Mouse (Mus musculus) neural tube, embryonic 14.5 days (tissue): ENCODE data around the gene 4921507P07Rik. TPM values are rescaled to one million over a fixed set of nuclear protein-coding genes. Genes with fewer than 3 reads are reported as not detected.
A peak's percentile ranks its signal among the peaks of the same experiment; 100 is the strongest.

Experiments
- ATAC-seq: fragments of 200-750 bp; cut with Nextera tagmentation; 2 replicates; pipeline ENCODE4 v1.8.0; 2017; ENCODE audit warnings: low read depth, mild to moderate bottlenecking, moderate TSS enrichment, moderate library complexity
- H3K27ac ChIP-seq: fragments of 300-500 bp; sonication (generic); 2 replicates; pipeline ENCODE4 v1.5.1; 2014; ENCODE audit warnings: low read depth, mild to moderate bottlenecking, control low read depth, low read length, moderate library complexity, mixed read lengths
- H3K27me3 ChIP-seq: fragments of 300-500 bp; sonication (generic); 2 replicates; pipeline ENCODE4 v1.6.1; 2014; ENCODE audit warnings: low read length; ENCODE audit not compliant: control insufficient read depth, insufficient read depth
- H3K36me3 ChIP-seq: fragments of 300-500 bp; sonication (generic); 2 replicates; pipeline ENCODE4 v1.6.1; 2014; ENCODE audit warnings: low read length, mixed read lengths; ENCODE audit not compliant: control insufficient read depth, insufficient read depth
- H3K4me1 ChIP-seq: fragments of 300-500 bp; sonication (generic); 2 replicates; pipeline ENCODE4 v1.6.1; 2014; ENCODE audit warnings: low read length; ENCODE audit not compliant: control insufficient read depth, insufficient read depth
- H3K4me2 ChIP-seq: fragments of 300-500 bp; sonication (generic); 2 replicates; pipeline ENCODE4 v1.6.1; 2014; ENCODE audit warnings: mild to moderate bottlenecking, low read depth, low read length, control low read depth
- H3K4me3 ChIP-seq: fragments of 300-500 bp; sonication (generic); 2 replicates; pipeline ENCODE4 v1.5.1; 2014; ENCODE audit warnings: low read depth, low read length, control low read depth, mixed read lengths
- H3K9ac ChIP-seq: fragments of 300-500 bp; sonication (generic); replicated peaks from 2 replicates; pipeline ENCODE4 v1.6.1; 2014; ENCODE audit warnings: low read depth, mild to moderate bottlenecking, control low read depth, low read length, mixed read lengths
- H3K9me3 ChIP-seq: fragments of 300-500 bp; sonication (generic); 2 replicates; pipeline ENCODE4 v1.6.1; 2016; ENCODE audit warnings: low read length; ENCODE audit not compliant: control insufficient read depth
- WGBS: fragments of 180-500 bp; shearing (Covaris S2); extraction: QIAGEN DNeasy Blood & Tissue Kit; methylation state at CpG from one replicate; pipeline ENCODE4 v1.1.7; 2014; 5-methylcytosine and 5-hydroxymethylcytosine counted together
- microRNA-seq: library from miRNA; unstranded; fragments of <30 nt; microRNA quantifications from one replicate; pipeline ENCODE4, GENCODE M21; 2016
- polyA plus RNA-seq: library from polyadenylated mRNA; unstranded; fragments of >200 nt; fragmentation: Nextera tagmentation; extraction: Ambion mirVana; gene quantifications from 2 replicates; pipeline ENCODE4 v1.2.1, GENCODE M21; 2014

The 4921507P07Rik gene
- polyA plus RNA-seq, 1 experiment from 2014 or later: 3.1 TPM

- ATAC-seq: no peak
- no peaks in the 10 kb centered on the region for H3K36me3 ChIP-seq
- H3K4me1 ChIP-seq: no peaks in the 10 kb centered on the region
- no peak overlapping the region for H3K27ac ChIP-seq
- no peaks in the 10 kb centered on the region for H3K27me3 ChIP-seq
- no peak overlapping the region for H3K4me2 ChIP-seq
- no peak overlapping the region for H3K9ac ChIP-seq
- H3K9me3 ChIP-seq: no peaks in the 10 kb centered on the region
- no peak overlapping the region for H3K4me3 ChIP-seq
- 55% methylated on average over 9 of the region's 9 CpGs for WGBS
Measured at GRCm38 (mm10) chr6:50527416-50527815, 69.0 kb downstream of the 4921507P07Rik start.

GRCm38 (mm10) chr6:50526597-50527024 is 69.8 kb downstream of the 4921507P07Rik start:
- Histone ChIP-seq H3K27ac (no peak overlapping the region), H3K9ac (no peak overlapping the region), H3K4me1 (no peaks in the 10 kb centered on the region), H3K27me3 (no peaks in the 10 kb centered on the region), H3K9me3 (no peaks in the 10 kb centered on the region), H3K36me3 (no peaks in the 10 kb centered on the region), H3K4me3 (no peak overlapping the region), H3K4me2 (no peak overlapping the region)
- ATAC-seq: peak; percentile 61; the same call in 1 of the 2 replicates
- 19% methylated on average over 7 of the region's 7 CpGs for WGBS

- H3K27me3 ChIP-seq: no peaks in the 10 kb centered on the region
- no peak overlapping the region for H3K4me3 ChIP-seq
- H3K4me2 ChIP-seq: no peak overlapping the region
- H3K9ac ChIP-seq: no peak overlapping the region
- no peaks in the 10 kb centered on the region for H3K4me1 ChIP-seq
- H3K9me3 ChIP-seq: no peaks in the 10 kb centered on the region
- H3K36me3 ChIP-seq: no peaks in the 10 kb centered on the region
- WGBS: 68% methylated on average over 8 of the region's 8 CpGs
- ATAC-seq: no peak
- H3K27ac ChIP-seq: no peak overlapping the region
Measured at GRCm38 (mm10) chr6:50525846-50526245, 70.6 kb downstream of the 4921507P07Rik start.

- ATAC-seq: no peak
- Histone ChIP-seq H3K4me3 (no peak overlapping the region), H3K9ac (no peak overlapping the region), H3K27me3 (no peaks in the 10 kb centered on the region), H3K36me3 (no peaks in the 10 kb centered on the region), H3K27ac (no peak overlapping the region), H3K4me1 (no peaks in the 10 kb centered on the region), H3K4me2 (no peak overlapping the region), H3K9me3 (no peaks in the 10 kb centered on the region)
- WGBS: 92% methylated on average over 10 of the region's 10 CpGs
Measured at GRCm38 (mm10) chr6:50524261-50524896, 72.1 kb downstream of the 4921507P07Rik start.

Small RNAs within 50 kb of the gene (microRNA-seq; reads per million reads assigned to microRNA genes)
- not detected for gene Mir6371

Other genes starting within 250 kb of the 4921507P07Rik start
- gene Osbpl3, start 140.4 kb downstream of the 4921507P07Rik start, polyA plus RNA-seq: 3.2 and 7.0 TPM in 2 replicates
- 80.7 and 84.2 TPM in 2 replicates for gene Cycs, start 30.1 kb downstream of the 4921507P07Rik start, polyA plus RNA-seq
- gene Npvf, start 57.8 kb upstream of the 4921507P07Rik start, polyA plus RNA-seq: 0.44 TPM in 1 of 2 replicates, not detected in the other